Mouse (Mus musculus): ENCODE results near the gene Klf15.

DNA sequence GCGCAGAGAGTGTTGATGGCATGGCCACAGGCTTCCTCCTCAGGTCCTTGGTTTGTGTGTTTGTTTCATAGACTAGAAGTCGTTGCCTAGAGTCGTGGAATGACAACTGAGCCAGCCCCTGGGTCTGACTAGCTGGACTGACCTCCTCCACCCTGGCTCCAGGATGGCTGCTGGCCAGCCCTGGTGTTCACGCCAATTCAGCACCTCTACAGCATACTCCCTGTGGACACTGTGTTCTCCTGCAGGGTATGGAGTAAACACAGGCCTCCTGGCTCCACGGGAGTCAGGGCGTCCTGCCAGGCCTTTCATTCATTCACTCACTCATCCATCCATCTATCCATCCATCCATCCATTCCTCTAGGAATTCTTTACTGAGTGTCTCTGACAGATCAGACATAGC lies 46.7 kb downstream of the Klf15 start:
- no peak for TF ChIP-seq CTCF (IDR thresholded peaks at IDR 0.05; ENCODE audit: control insufficient read depth, insufficient read depth, low read length)
- no peak for TF ChIP-seq POLR2A (IDR thresholded peaks at IDR 0.05; ENCODE audit: borderline replicate concordance, control insufficient read depth, low read depth, low read length)
